Mouse (Mus musculus): ENCODE measurements around the gene Napa.

The Napa gene

GRCm38 (mm10) chr7:16099901-16100300, 1.6 kb downstream of the Napa start:
- DNase-seq, result no peak

- no peak for DNase-seq
Observed at GRCm38 (mm10) chr7:16101081-16101480, 2.8 kb downstream of the Napa start.

- DNase-seq, result no peak
Observed at GRCm38 (mm10) chr7:16101726-16102475, 3.6 kb downstream of the Napa start.

- DNase-seq, result no peak
Observed at GRCm38 (mm10) chr7:16102686-16103226, 4.5 kb downstream of the Napa start.

DNA sequence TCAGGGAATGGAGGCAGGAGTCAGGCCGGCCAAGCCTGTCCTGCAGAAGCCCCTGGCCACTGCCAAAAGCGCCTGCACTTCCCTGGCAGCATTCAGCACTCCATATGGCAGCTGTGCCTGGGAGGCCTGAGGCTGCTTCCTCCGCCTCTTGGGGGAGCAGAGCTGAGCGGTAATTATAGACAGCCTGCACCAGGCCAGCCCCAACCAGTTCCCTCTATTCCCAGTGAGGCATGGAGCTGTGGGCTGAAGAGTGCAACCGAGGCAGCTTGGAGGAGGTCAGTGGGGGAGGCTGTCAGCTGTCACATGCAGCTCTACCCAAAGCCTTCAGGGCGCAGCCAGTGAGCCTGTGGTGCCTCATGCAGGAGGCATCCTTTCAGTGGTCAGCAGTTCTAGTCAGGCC, 5.5 kb downstream of the Napa start:
- DNase-seq, result no peak

- DNase-seq, result no peak
Observed at GRCm38 (mm10) chr7:16104611-16105388, 6.5 kb downstream of the Napa start.

GRCm38 (mm10) chr7:16108886-16109542, 10.8 kb downstream of the Napa start:
- no peak for DNase-seq

GRCm38 (mm10) chr7:16110158-16110557, 11.9 kb downstream of the Napa start:
- DNase-seq, result no peak

DNA sequence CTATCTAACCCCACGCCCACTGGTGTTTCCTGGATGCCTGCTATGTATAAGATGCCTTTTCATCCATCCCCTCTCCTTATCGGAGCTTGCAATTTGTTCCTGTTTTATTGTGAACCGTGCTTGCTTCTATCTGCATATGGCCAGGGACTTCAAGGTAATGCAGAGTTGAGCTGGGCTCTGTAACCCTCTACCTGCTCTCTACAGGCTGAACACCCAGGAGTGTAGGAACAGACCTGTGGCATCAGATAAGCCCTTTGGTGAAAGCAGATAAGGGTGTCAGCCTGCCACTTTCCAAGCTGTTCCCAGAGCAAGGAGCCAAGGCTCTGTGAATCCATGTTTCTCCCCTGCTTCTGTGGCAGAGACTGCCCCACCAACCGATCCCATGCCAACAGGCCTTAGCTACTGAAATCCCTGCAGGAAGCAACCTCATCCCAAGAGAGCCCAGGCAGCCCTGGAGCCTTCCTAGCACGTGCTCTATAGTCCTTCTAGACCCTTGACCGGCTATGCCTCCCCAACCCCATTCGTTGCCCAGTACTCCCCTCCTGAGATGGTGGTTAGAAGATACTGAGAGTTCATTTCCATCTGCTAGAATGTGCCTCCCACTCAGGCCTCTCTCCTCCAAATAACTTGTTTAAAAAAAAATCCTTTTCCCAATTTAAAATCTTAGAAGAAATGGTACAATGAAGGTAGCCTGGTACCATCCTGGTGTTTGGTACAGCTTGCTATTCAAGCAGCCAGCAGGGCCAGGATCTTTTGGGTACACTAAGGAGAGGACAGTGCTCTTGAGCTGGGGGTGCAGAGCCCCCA, 13.2 kb downstream of the Napa start:
- DNase-seq, result no peak

DNA sequence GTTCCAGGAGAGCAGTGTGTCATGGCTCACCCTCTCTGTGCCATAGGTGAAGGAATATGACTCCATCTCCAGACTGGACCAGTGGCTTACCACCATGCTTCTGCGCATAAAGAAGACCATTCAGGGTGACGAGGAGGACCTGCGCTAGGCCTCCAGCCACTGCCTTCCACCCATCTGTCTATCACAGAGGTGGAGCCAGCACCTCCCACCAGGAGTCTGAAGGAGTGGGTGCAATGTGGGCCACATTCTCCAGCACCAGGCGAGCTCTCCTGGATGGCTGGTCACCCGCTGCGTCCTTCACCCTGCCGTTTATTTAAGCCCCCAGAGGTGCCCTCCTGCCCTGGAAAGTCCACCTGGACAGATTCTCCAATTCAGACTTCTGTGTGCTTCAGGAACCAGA, 18.2 kb downstream of the Napa start:
- no peak for DNase-seq

DNA sequence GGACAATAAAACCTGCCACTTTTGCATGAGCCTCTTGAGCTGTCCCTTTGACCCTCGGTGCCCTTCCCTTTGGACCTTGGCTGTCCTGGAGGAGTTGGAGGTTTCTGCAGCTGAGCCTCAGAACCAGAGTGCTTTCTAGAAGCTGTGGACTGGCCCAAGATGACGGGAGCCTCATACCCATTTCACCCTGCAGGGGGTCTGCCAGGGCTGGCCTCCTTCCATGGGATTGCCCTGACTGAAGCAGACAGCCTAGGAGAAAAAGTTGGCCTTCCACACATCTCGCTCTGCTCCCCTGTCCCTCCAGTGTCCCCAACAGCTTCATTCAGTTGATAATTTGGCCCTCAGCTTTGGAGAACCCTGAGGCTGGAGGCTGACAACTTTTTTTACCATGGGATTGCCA, 18.8 kb downstream of the Napa start:
- no peak for DNase-seq

GRCm38 (mm10) chr7:16119569-16120261, 21.5 kb downstream of the Napa start, which contains the start of gene Kptn:
Gene Kptn (plus strand): TSS chr7:16119895.
- peak; percentile 92 for DNase-seq

GRCm38 (mm10) chr7:16120262-16120600, 22.0 kb downstream of the Napa start:
- no peak for DNase-seq

- no peak for DNase-seq
Observed at GRCm38 (mm10) chr7:16125829-16126228, 27.6 kb downstream of the Napa start.

DNA sequence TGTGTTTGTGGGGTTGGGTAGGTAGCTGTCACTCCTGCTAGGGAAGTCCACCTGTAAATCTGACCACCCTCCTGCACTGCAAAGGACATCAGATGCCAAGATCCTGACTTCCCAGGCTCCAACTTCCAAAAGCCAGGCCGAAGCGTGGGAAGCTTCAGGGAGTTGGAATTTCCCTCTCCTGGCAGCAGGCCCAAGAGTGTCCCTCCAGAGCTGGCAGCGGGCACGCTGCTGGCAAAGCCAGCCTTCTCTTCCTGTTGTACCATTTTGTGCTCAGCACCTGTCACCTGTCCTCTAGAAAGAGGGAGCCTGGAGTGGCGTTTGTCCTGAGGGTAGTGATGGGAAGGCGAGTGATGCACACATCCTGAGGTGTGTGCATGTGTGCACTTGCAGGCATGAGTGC, 30.1 kb downstream of the Napa start:
- no peak for DNase-seq

GRCm38 (mm10) chr7:16128899-16129298, 30.6 kb downstream of the Napa start:
- no peak for DNase-seq

GRCm38 (mm10) chr7:16129421-16129845, 31.2 kb downstream of the Napa start, which contains the start of gene Slc8a2:
Gene Slc8a2 (plus strand): TSS chr7:16129826.
- DNase-seq, result peak; percentile 84

DNA sequence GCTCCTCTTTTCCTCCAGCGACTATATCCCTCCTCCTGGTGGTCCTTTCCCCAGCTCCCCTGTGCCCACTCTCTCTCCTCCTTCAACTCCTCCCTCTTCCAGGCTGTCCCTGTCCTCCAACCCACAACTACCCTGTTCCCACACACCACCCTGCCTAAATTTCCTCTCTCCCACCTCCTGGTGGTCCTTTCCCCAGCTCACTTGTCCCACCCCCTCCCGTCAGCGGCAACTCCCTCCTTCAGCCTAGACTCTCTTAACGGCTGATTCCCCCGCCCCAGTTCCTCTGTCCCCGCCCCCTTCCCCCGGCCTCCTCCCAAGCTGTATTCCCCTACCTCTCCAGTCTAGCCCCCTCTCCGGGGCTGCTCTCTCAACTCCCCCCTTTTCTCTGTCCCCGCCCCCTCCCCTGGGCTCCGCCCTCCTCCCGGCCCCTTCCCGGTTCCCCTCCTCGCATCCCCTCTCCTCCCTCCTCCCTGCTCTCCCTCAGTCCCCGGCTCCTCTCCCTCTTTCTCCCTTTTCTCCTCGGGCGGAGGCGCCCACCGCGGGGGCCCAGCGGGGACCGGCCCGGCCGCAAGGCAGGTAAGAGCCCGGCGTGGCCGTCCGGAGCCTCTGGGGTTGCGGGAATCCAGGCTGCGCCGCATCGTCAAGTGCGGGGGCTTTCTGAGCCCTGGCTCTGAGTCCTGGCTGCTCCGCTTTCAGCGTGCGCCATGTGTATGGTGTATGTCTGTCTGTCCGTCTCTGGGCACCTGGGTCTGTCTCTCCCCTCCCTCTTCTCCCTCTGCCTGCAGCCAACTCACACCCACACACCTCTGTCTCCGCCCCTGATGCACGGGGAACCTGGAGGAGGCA, 31.8 kb downstream of the Napa start:
- DNase-seq, result peak; percentile 42

DNA sequence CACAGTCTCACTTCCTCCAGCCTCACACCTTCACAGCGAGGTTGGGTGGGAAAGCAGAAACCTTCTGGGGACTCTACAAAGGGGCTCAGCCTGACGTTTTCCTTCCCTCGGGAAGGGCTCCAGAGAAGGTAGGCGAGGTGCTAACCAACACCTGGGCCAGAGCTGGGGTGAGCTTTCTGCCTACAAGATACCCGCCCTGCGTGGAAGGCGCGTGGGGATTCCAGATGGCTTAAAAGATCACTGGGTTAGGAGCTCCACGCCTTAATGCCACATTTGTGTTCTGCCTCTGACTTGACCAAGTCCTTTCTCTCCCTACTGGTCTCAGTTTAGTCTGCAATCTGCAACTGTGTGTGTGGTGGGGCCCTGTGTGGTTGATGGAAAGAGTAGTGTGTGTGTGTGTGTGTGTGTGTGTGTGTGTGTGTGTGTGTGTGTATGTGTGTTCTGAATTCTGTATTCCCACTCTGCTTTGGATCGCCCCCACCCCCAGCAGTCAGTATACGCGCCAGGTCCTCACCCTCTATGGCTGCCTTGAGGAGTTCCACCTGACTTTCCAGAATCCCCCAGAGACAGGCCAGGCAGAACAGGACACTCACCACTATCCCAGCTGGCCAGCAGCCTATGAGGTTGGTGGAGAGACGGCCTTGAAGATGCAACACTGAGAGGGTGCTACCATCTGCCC, 32.8 kb downstream of the Napa start:
- DNase-seq, result no peak

DNA sequence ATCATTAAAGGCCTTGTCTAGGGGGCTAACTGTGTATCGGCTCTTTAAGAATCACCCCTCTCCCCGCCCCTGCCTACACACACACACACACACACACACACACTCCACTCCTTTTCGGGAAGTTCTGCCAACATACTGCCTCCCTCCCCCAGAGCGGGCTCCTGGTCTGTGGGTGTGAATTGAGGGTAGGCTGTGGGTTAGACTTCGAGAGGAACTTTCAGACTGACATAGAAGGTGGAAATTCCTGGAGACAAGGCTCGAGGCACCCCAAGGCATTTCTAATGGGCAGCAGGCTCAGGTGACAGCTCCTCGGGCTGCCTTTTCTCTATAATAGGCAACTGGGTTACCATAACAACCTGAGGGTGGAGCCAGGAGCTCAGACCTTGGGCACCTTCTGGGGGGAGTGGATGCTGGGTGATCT, 33.9 kb downstream of the Napa start:
- no peak for DNase-seq
